Mouse (Mus musculus) small intestine, adult 2 months (tissue): ENCODE data around the gene Gsc2. TPM values are rescaled to one million over a fixed set of nuclear protein-coding genes. Genes with fewer than 3 reads are reported as not detected.
"Not testable (repeated sequence)": the region's sequence is repeated elsewhere in the genome, so short reads cannot be mapped to it uniquely, and the experiment has no call there.

ENCODE experiments used
- H3K27ac ChIP-seq: fragments of 200-500 bp; 2 replicates; pipeline ENCODE4 v1.5.1; 2012; ENCODE audit warnings: low read depth, low read length, control low read depth, inconsistent platforms; ENCODE audit not compliant: insufficient read depth
- H3K27me3 ChIP-seq: fragments of 200-500 bp; 2 replicates; pipeline ENCODE4 v1.6.1; 2012; ENCODE audit warnings: mild to moderate bottlenecking, moderate library complexity, low read length, inconsistent platforms; ENCODE audit not compliant: control insufficient read depth, insufficient read depth
- H3K36me3 ChIP-seq: fragments of 200-500 bp; 2 replicates; pipeline ENCODE4 v1.6.1; 2012; ENCODE audit warnings: mild to moderate bottlenecking, low read length, control low read depth, inconsistent platforms; ENCODE audit not compliant: control insufficient read depth, insufficient read depth
- H3K4me1 ChIP-seq: fragments of 200-500 bp; 2 replicates; pipeline ENCODE4 v1.6.1; 2012; ENCODE audit warnings: low read length, inconsistent platforms, mixed read lengths; ENCODE audit not compliant: control insufficient read depth, insufficient read depth, insufficient read length
- H3K4me3 ChIP-seq: fragments of 200-500 bp; 2 replicates; pipeline ENCODE4 v1.5.1; 2012; ENCODE audit warnings: low read depth, mild to moderate bottlenecking, control low read depth, inconsistent platforms, low read length, moderate library complexity
- CTCF ChIP-seq: fragments of 200-500 bp; IDR thresholded peaks from 2 replicates; pipeline ENCODE4 v1.5.1; 2012; ENCODE audit warnings: low read depth, mild to moderate bottlenecking, control low read depth, inconsistent platforms, low read length, moderate library complexity, mixed read lengths; ENCODE audit not compliant: insufficient replicate concordance, insufficient read length; ENCODE audit errors: extremely low read depth
- POLR2A ChIP-seq: fragments of 200-500 bp; IDR thresholded peaks from 2 replicates; pipeline ENCODE4 v1.6.1; 2012; ENCODE audit warnings: low read depth, mild to moderate bottlenecking, control low read depth, inconsistent platforms, low read length, moderate library complexity
- WGBS: fragments of 180-500 bp; shearing (Covaris S2); methylation state at CpG from one replicate; pipeline ENCODE4 v1.1.7; 2018; 5-methylcytosine and 5-hydroxymethylcytosine counted together
- polyA plus RNA-seq: library from polyadenylated mRNA; depleted of rRNA; stranded (reverse); fragments of >200 nt; gene quantifications from 2 replicates; pipeline ENCODE4 v1.2.3, GENCODE M21; 2012; rRNA removed

Gene Gsc2
- polyA plus RNA-seq: 0.36 TPM in 1 of 2 replicates, not detected in the other

GRCm38 (mm10) chr16:17914307-17915249 lies at the start of gene Gsc2:
Gsc2 (minus strand) TSS chr16:17915059.
- H3K36me3 ChIP-seq: no peaks in the 10 kb centered on the region
- H3K27ac ChIP-seq: no peak within 1 kb of the TSS
- peaks cover 14% of the 10 kb centered on the region for H3K4me1 ChIP-seq
- H3K4me3 ChIP-seq: peak within 1 kb of the TSS; percentile 52
- 1% methylated on average over 106 of the region's 106 CpGs for WGBS
- TF ChIP-seq CTCF (no peak), POLR2A (no peak)
- peaks cover 32% of the 10 kb centered on the region for H3K27me3 ChIP-seq

DNA sequence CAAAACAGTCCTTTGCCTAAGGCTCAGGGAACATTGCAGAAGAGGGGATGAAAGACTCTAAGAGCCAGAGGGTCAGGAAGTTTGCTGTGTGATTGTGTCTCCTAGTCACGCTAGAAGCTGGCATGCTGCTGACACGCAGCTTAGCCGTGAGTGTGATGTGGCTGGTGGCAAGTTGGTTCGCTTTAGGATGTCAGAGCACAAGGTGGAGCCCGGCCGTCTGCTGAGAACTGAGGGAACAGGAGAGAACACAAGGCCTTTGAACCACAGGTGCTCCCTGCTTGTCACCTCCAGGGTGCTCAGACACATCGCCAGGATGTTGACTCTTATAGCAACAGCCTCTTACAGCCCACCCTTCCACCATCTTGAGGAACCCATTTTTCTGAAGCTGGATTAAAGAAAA lies 47.2 kb upstream of the Gsc2 start:
- Histone ChIP-seq H3K4me1 (no peaks in the 10 kb centered on the region), H3K36me3 (no peaks in the 10 kb centered on the region), H3K27me3 (no peaks in the 10 kb centered on the region), H3K27ac (no peak overlapping the region), H3K4me3 (no peak overlapping the region)
- 83% methylated on average over 7 of the region's 7 CpGs for WGBS
- no peak for TF ChIP-seq POLR2A
- TF ChIP-seq CTCF: no peak

DNA sequence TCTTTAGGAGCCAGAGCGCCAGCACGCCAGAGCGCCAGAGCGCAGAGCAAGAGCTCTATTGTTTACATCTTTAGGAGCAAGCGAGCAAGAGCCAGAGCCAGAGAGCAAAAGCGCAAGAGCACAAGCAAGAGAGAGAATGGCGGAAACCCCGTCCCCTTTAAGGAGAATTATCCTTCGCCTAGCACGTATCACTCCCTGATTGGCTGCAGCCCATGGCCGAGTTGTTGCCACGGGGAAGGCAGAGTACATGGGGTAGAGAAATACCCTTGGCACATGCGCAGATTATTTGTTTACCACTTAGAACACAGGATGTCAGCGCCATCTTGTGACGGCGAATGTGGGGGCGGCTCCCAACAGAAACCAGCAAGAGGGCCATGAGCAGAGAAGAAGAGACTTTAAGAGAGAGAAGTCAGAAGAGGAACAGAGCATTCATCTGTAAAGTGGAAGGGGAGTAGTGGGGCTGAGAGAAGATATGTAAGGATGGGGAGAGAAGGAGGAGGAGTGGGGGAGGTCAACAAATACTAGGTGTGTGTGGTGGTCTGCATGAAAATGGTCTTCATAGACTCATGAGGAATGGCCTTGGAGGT lies 41.3 kb upstream of the Gsc2 start:
- 97% methylated on average over 17 of the region's 17 CpGs for WGBS
- H3K27ac ChIP-seq, H3K36me3 ChIP-seq, H3K4me1 ChIP-seq, H3K4me3 ChIP-seq, H3K27me3 ChIP-seq: not testable (repeated sequence)

- WGBS: 90% methylated on average over 3 of the region's 4 CpGs
Observed at GRCm38 (mm10) chr16:17951618-17952017, 36.8 kb upstream of the Gsc2 start.

DNA sequence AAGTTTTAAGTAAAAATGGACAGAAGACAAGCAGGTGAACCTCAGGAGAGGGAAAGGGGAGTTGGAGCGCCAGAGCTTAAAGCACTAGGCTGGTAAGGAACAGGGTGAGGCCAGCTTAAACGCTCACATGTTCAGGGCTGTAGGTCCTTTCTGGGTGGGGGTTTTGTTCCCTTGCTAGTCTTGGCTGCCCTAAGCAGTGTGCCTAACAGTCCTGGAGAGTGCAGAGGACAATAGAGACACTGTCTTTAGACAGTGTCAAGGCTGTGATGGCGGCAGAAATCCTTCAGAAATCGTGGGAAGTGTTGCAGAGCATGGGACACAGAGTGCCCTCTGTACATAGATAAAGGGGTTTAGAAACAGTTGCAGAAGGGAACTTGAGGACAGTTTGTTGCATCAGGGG lies 35.2 kb upstream of the Gsc2 start:
- H3K4me3 ChIP-seq: no peak overlapping the region
- WGBS: 38% methylated on average over 4 of the region's 4 CpGs
- H3K27me3 ChIP-seq: no peaks in the 10 kb centered on the region
- TF ChIP-seq POLR2A: no peak
- no peak for TF ChIP-seq CTCF
- no peaks in the 10 kb centered on the region for H3K36me3 ChIP-seq
- no peak overlapping the region for H3K27ac ChIP-seq
- peaks cover 4% of the 10 kb centered on the region; the same call in 1 of the 2 replicates for H3K4me1 ChIP-seq

More at GRCm38 (mm10) chr16:17951618-17952017, 36.8 kb upstream of the Gsc2 start:
- Histone ChIP-seq H3K27ac (no peak overlapping the region), H3K36me3 (no peaks in the 10 kb centered on the region), H3K27me3 (no peaks in the 10 kb centered on the region), H3K4me3 (no peak overlapping the region), H3K4me1 (no peaks in the 10 kb centered on the region)
- no peak for TF ChIP-seq CTCF
- TF ChIP-seq POLR2A: no peak

- Histone ChIP-seq H3K36me3 (no peaks in the 10 kb centered on the region), H3K27me3 (no peaks in the 10 kb centered on the region), H3K27ac (no peak overlapping the region), H3K4me1 (peaks cover 4% of the 10 kb centered on the region; the same call in 1 of the 2 replicates), H3K4me3 (no peak overlapping the region)
- WGBS: 69% methylated on average over 2 of the region's 2 CpGs
- TF ChIP-seq POLR2A: no peak
- TF ChIP-seq CTCF: no peak
Observed at GRCm38 (mm10) chr16:17949421-17949877, 34.6 kb upstream of the Gsc2 start.
